Mouse (Mus musculus) left cerebral cortex, postnatal 36 days (tissue): ENCODE measurements at regions not wholly inside any gene's neighbourhood (a gene's known extent, or its start where the extent isn't known, plus 50 kb on each side); places are given as distances from the start of the nearest gene placed in this dataset.
A peak's percentile ranks its signal among the peaks of the same experiment; 100 is the strongest.

Experiments used
- DNase-seq, 2 experiments: peaks; one replicate each; pipeline ENCODE4 v3.0.0; 2021 to 2022; ENCODE audit warnings: low spot score in 2 of 2, mixed read lengths in 1 of 2
- intact Hi-C: fragments of 180-260 bp; cut with DNase I; formaldehyde crosslinking; loops from one replicate; pipeline ENCODE4 v1.15.1; 2025

DNA sequence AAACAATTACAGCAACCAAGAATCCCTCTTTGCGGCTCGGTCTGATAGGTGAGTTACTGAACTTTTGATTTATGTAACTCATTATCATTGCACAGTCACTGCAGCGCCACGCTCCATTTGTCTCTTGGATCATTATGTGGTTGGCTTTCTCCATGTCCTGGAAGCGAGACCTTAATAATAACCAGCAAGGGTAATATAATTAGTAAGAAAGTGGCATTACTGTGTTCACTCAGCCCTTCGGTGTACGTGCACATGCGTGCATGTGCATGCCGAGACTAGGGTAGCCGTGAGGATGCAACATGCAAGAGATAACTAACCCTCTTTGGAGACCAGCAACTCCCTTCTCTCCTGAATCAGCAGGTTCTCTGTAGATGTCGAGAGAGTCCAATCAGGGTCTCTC, 114.9 kb upstream of the Camk1g start:
- no peak for DNase-seq
- intact Hi-C loops = no loop called here

GRCm38 (mm10) chr1:193477298-193477697, 107.2 kb upstream of the Camk1g start:
- no peak for DNase-seq
- intact Hi-C loops = no loop called here

DNA sequence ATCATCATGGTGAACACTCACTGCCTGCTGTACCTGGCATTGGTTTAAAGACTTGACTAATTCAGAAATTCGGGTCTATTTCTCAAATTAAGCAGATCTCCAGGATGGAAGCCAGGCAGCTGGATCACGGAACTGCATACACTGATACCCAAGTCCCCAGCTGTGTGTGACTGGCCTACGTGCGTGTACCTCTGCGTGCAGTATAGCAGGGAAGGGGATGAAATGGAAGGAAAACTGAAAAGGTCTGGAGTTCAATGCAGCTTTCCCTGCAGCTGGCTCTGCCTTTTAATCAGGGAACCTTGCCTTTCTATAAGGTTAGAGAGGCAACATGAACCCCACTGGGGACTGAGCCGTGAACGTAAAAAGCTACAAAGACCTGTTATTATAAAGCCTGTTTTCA, 106.7 kb upstream of the Camk1g start:
- no peak for DNase-seq
- intact Hi-C loops = no loop called here

DNA sequence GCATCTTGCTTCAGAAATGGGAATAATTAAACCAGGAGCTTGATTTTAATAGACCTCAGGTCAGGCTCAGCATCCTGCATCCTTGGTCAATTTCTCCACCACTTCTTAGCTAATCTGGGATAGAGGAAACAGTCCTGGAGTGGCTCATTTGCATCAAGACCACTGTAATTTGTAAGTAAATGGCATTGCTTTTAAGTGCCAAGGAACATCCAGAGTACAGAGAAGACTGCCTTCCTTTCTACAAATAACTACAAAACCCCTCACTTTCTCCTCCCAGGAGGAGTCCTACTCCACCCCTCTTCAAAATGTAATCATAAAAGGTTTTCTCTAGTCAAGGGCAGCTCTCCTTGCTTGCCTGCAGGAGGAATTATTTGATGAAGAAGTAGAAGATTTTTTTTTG, 96.2 kb upstream of the Camk1g start:
- intact Hi-C loops = no loop called here
- no peak for DNase-seq

- intact Hi-C loops = no loop called here
- no peak for DNase-seq
These were observed 89.6 kb upstream of the Camk1g start for GRCm38 (mm10) chr1:193459735-193460134.

DNA sequence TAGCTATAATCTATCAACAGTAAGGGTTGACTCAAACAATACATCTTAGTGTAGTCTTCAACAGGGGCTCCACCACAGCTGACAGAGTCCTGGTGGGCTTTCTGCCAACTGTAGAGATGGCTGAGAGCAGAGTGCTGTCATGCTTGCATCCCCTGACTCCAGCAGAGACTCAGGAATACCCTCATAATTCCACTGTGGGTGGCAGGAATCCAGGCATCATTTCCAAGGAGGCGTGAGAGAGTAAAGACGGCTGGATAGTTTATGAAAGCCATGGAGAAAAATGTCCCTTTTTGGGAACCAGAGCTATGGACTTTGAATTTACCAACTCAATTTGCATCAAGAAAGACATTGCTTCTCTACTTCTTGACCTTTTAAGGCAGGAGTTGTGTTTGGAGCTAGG, 87.8 kb upstream of the Camk1g start:
- DNase-seq = no peak
- intact Hi-C loops = no loop called here

- DNase-seq = no peak
- intact Hi-C loops = loop anchor here (5.0 kb wide), 1 partner anchor 249 kb away; no protein-coding TSS in a partner anchor
These were observed 83.6 kb upstream of the Camk1g start for GRCm38 (mm10) chr1:193453654-193454053.

DNA sequence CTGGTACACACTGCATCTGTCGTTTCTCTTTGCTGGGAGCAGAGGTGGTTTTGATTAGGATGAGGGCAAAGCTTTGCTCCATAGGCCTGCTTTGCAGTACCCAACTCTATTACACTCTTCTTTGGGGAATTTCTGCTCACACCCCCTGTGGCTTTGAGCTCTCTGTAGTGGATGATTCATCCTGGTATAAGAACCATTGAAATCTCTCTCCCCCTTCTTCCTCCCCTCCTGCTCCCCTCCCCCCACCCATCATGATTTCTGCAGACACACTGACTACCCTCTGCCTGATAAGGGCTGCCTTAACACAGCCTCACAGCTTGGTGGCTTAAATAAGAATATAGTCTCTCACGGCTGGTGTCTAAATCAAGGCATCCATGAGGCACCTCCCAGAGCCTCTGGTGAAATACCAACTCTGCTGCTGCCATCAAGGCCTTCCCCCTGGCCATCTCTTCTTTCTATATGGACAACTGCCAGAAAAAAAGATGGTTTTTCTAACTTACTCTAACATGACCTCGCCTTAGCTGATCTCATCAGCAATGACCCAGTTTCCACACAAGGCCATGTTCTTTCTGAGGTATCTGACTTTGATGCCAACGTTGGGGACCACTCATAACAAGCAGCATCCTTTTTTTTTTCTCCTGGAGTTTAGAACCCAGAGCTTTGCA, 81.5 kb upstream of the Camk1g start:
- DNase-seq = no peak
- intact Hi-C loops = loop anchor here (5.0 kb wide), 1 partner anchor 251 kb away; no protein-coding TSS in a partner anchor

- DNase-seq = no peak
- intact Hi-C loops = loop anchor here (5.0 kb wide), 1 partner anchor 251 kb away; no protein-coding TSS in a partner anchor
These were observed 80.7 kb upstream of the Camk1g start for GRCm38 (mm10) chr1:193450814-193451213.

DNA sequence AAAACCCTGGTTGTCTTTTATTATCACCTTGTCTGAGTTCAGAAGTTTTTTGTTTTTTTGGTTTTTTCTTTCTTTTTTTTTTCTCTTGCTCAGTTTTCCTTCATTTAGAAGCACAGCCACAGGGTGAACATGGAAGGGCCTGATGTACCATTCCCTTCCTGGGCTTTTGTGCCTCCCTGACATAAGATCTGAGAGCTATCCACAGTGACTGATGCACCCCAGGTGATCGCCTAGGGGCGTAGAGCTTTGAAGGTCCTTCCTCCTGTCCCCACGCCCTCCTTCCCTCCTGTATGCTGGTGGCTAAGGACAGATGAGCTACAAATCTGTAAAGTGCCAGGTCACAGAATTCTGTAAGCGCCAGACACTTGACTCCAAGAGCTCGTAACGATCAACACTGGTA, 80.1 kb upstream of the Camk1g start:
- intact Hi-C loops = loop anchor here (5.0 kb wide), 1 partner anchor 252 kb away; no protein-coding TSS in a partner anchor

GRCm38 (mm10) chr1:193449394-193450103, 79.5 kb upstream of the Camk1g start:
- peak; percentile 46 to 49 for DNase-seq
- intact Hi-C loops = loop anchor here (5.0 to 10.0 kb wide), 4 partner anchors 62 to 1165 kb away; partner anchors contain the start of gene Plxna2

More for the DNA sequence above, 80.1 kb upstream of the Camk1g start:
- DNase-seq = no peak

DNA sequence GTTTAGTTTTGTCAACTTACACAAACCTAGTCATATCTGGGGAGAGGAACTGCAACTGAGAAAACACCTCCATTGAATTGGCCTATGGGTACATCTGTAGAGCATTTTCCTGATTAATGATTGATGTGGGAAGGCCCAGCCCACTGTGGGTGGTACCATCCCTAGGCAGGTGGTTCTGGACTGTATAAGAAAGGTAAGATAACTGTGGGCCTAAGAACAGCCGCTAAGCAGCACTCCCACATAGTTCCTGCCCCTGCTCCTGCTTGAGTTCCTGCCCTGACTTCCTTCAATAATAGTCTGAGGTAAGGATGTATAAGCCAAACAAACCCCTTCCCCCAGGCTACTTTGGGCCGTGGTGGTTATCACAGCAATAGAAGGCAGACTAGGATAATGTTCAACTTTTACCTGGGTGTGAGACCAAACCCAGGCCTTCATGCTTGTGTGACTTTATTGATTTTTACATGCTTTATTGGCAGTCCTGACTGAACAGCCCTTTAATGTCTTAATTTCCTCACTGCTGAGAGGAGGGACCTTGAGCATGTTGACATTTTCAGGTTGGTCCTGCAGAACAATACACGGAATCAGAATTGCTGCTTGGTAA, 78.8 kb upstream of the Camk1g start:
- DNase-seq = no peak
- intact Hi-C loops = loop anchor here (5.0 to 10.0 kb wide), 3 partner anchors 62 to 1166 kb away; partner anchors contain the start of gene Plxna2

DNA sequence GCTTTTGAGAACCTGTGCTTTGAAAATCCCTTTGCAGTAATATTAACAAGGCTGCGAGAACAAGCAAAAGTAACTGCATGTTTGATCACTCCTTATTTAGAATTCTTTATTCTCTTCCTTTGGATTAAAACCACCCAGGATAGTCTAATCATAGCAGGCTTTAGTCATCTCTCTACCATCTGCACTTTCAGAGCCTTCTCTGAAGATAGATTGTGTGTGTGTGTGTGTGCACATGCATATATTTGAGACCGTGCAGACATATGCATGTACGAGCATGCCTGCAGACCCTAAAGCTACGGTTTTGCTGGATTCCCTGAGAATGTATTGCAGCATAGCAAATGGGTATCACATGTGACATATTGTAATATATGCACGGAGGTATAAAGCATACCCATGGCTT, 77.5 kb upstream of the Camk1g start:
- intact Hi-C loops = loop anchor here (5.0 to 10.0 kb wide), 3 partner anchors 60 to 1167 kb away; partner anchors contain the start of gene Plxna2
- DNase-seq = peak in 1 of 2 experiments; percentile 41

GRCm38 (mm10) chr1:193443964-193444676, 74.0 kb upstream of the Camk1g start:
- DNase-seq = no peak
- intact Hi-C loops = loop anchor here (10.0 kb wide), 1 partner anchor 1171 kb away; the partner anchor contains the start of gene Plxna2

DNA sequence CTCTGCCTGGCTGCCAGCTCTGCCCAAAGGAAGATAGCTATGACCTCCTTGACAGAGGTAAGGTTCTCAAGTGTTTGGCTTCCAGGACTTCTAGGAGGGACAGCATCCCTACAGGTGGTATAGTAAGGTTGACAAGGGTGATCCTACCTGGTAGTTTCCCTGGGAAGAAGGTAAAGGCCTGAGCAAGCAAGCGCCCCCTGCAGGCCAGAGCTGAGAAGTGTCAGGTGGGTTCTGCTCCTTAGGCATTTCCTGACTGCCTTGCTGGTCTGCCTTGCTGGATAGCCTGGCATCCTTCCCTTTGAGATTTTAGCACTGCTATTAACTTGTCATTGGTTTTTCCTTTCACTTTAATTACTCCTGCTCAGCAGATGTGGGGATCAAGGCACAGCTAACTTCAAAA, 70.4 kb upstream of the Camk1g start:
- DNase-seq = no peak

DNA sequence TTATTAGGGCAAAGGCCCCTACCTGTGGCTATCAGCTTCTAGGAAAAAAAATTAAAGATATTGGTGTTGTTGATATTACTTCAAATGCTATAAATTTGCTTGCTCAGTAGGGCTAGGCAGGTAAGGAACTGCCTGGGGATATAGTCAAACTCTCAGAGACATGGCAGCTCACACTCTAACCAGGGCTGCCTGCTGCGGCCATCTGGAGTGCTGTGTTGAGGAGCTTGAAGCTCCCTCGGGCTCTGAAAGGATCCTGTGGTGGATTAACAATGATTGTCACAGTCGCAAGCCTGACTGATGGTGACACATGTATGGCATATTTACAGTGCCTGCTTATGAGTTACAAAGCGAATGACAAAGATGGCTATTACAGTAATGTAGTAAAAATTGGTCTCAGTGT, 64.2 kb upstream of the Camk1g start:
- DNase-seq = no peak
- intact Hi-C loops = loop anchor here (5.0 kb wide), 1 partner anchor 102 kb away; no protein-coding TSS in a partner anchor

More for the DNA sequence above, 70.4 kb upstream of the Camk1g start:
- intact Hi-C loops = loop anchor here (10.0 kb wide), 1 partner anchor 1174 kb away; the partner anchor contains the start of gene Plxna2

DNA sequence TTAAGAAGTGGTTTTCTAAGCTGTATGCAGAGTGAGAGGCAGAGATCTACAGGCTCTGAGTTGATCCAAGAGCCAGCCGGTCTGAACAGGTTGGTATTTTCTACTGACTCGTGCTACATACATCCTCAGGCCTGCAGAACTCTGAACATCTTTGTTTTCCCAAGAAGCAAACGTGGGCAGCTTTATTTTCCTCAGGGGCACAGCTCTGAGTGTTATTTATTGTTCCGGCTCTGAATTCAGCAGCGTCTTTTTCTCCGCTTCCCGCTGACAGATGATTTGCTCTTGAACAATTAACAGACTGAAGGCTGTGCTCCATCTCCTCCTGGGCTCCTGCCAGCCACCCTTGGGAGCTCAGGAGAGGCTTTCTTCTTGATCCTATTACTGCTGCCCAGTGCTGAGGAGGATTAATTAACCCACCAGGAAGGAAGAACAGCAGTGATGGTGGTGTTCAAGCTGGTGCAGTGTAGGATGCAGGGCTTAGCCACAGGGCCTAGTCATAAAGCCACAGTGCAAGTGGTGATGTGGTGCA, 63.5 kb upstream of the Camk1g start:
- intact Hi-C loops = loop anchor here (5.0 kb wide), 1 partner anchor 101 kb away; no protein-coding TSS in a partner anchor
- DNase-seq = no peak

- no peak for DNase-seq
- intact Hi-C loops = loop anchor here (5.0 kb wide), 1 partner anchor 98 kb away; no protein-coding TSS in a partner anchor
These were observed 60.1 kb upstream of the Camk1g start for GRCm38 (mm10) chr1:193430231-193430630.

DNA sequence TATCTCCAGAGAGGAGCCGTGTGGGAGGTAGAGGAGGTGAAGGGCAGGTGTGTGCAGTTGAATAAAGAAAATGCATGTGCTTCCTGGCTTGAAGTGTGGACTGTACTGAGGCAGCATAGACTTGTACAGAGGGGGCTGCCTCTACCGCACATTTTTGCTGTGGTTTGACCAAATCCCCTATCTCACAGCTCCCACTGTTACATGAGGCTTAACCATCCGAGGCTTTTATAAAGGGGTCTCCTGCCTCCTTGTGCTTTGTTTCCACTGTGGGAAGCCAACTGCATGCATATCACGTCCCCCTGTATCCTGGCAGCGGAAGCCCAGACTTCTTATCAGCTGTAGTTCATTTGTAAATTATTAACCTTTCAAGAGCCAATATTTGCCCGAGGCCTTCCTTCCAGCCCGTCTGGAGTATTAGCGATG, 53.6 kb upstream of the Camk1g start:
- intact Hi-C loops = no loop called here
- DNase-seq = no peak
